Mouse (Mus musculus) left cerebral cortex, adult 18-20 months (tissue): ENCODE data around the gene Ak1. TPM values are rescaled to one million over a fixed set of nuclear protein-coding genes. Genes with fewer than 3 reads are reported as not detected.

ENCODE experiments used
- DNase-seq, 2 experiments: peaks; one replicate each; pipeline ENCODE4 v3.0.0; 2021 to 2022; ENCODE audit warnings: low spot score in 2 of 2, mixed read lengths in 1 of 2
- total RNA-seq, 2 experiments: library from RNA; stranded (reverse); gene quantifications; 2 replicates each; pipeline ENCODE4 v1.2.3; 2021

Gene Ak1
- total RNA-seq, 2 experiments from 2014 or later: 151 to 160 TPM

GRCm38 (mm10) chr2:32625873-32626694 is 4.5 kb downstream of the Ak1 start:
- DNase-seq: peak; percentile 69 to 70

GRCm38 (mm10) chr2:32627266-32628043 is 5.9 kb downstream of the Ak1 start:
- no peak for DNase-seq

- DNase-seq: no peak
Observed at GRCm38 (mm10) chr2:32628044-32628550, 6.5 kb downstream of the Ak1 start.

GRCm38 (mm10) chr2:32628729-32629128 is 7.2 kb downstream of the Ak1 start:
- peak; percentile 56 to 72 for DNase-seq

- peak in 1 of 2 experiments; percentile 47 for DNase-seq
Observed at GRCm38 (mm10) chr2:32629276-32629976, 7.9 kb downstream of the Ak1 start.

GRCm38 (mm10) chr2:32630036-32630435 is 8.5 kb downstream of the Ak1 start:
- no peak for DNase-seq

- no peak for DNase-seq
Observed at GRCm38 (mm10) chr2:32631046-32631445, 9.5 kb downstream of the Ak1 start.

- peak; percentile 81 to 84 for DNase-seq
Observed at GRCm38 (mm10) chr2:32631737-32632394, 10.3 kb downstream of the Ak1 start.

GRCm38 (mm10) chr2:32633660-32634059 is 12.1 kb downstream of the Ak1 start:
- no peak for DNase-seq

- no peak for DNase-seq
Observed at GRCm38 (mm10) chr2:32634277-32635105, 12.9 kb downstream of the Ak1 start.

GRCm38 (mm10) chr2:32636617-32637016 is 15.1 kb downstream of the Ak1 start:
- DNase-seq: no peak

- DNase-seq: no peak
Observed at GRCm38 (mm10) chr2:32637778-32638281, 16.3 kb downstream of the Ak1 start.

- DNase-seq: no peak
Observed at GRCm38 (mm10) chr2:32639632-32640031, 18.1 kb downstream of the Ak1 start.

- DNase-seq: no peak
Observed at GRCm38 (mm10) chr2:32640550-32641051, 19.0 kb downstream of the Ak1 start.

- DNase-seq: no peak
Observed at GRCm38 (mm10) chr2:32641810-32642209, 20.3 kb downstream of the Ak1 start.

GRCm38 (mm10) chr2:32642813-32643212 is 21.3 kb downstream of the Ak1 start:
- DNase-seq: no peak

GRCm38 (mm10) chr2:32644083-32644482 is 22.5 kb downstream of the Ak1 start:
- no peak for DNase-seq

- no peak for DNase-seq
Observed at GRCm38 (mm10) chr2:32644799-32645475, 23.4 kb downstream of the Ak1 start.

- no peak for DNase-seq
Observed at GRCm38 (mm10) chr2:32645647-32646046, 24.1 kb downstream of the Ak1 start.
